Mouse (Mus musculus) limb, embryonic 13.5 days (tissue): ENCODE data around the gene Fcer1g. TPM values are rescaled to one million over a fixed set of nuclear protein-coding genes. Genes with fewer than 3 reads are reported as not detected.

Source experiments
- ATAC-seq: fragments of 200-750 bp; cut with Nextera tagmentation; 2 replicates; pipeline ENCODE4 v1.8.0; 2017; ENCODE audit warnings: low read depth, moderate number of reproducible peaks, moderate TSS enrichment; ENCODE audit not compliant: low FRiP score
- H3K27ac ChIP-seq: fragments of 300-500 bp; sonication (generic); 2 replicates; pipeline ENCODE4 v1.5.1; 2015; ENCODE audit warnings: inconsistent platforms, mild to moderate bottlenecking, moderate library complexity
- H3K27me3 ChIP-seq: fragments of 300-500 bp; sonication (generic); 2 replicates; pipeline ENCODE4 v1.6.1; 2015; ENCODE audit warnings: mild to moderate bottlenecking, inconsistent platforms
- H3K36me3 ChIP-seq: fragments of 300-500 bp; sonication (generic); 2 replicates; pipeline ENCODE4 v1.6.1; 2015; ENCODE audit warnings: inconsistent platforms, mild to moderate bottlenecking, moderate library complexity
- H3K4me1 ChIP-seq: fragments of 300-500 bp; sonication (generic); 2 replicates; pipeline ENCODE4 v1.6.1; 2015; ENCODE audit warnings: inconsistent platforms
- H3K4me2 ChIP-seq: fragments of 300-500 bp; sonication (generic); replicated peaks from 2 replicates; pipeline ENCODE4 v1.6.1; 2015; ENCODE audit warnings: inconsistent platforms, mild to moderate bottlenecking, moderate library complexity
- H3K4me3 ChIP-seq: fragments of 300-500 bp; sonication (generic); 2 replicates; pipeline ENCODE4 v1.5.1; 2015; ENCODE audit warnings: moderate library complexity, mild to moderate bottlenecking, inconsistent platforms
- H3K9ac ChIP-seq: fragments of 300-500 bp; sonication (generic); 2 replicates; pipeline ENCODE4 v1.6.1; 2015; ENCODE audit warnings: mild to moderate bottlenecking, inconsistent platforms
- H3K9me3 ChIP-seq: fragments of 300-500 bp; sonication (generic); 2 replicates; pipeline ENCODE4 v1.6.1; 2016; ENCODE audit warnings: inconsistent platforms
- WGBS: fragments of 180-500 bp; shearing (Covaris S2); methylation state at CpG from one replicate; pipeline ENCODE4 v1.1.7; 2015; 5-methylcytosine and 5-hydroxymethylcytosine counted together
- polyA plus RNA-seq: library from polyadenylated mRNA; unstranded; fragments of >200 nt; fragmentation: Nextera tagmentation; extraction: Ambion mirVana; gene quantifications from 2 replicates; pipeline ENCODE4 v1.2.1, GENCODE M21; 2015

Gene Fcer1g
- polyA plus RNA-seq, 1 experiment from 2014 or later = 39.1 TPM

DNA sequence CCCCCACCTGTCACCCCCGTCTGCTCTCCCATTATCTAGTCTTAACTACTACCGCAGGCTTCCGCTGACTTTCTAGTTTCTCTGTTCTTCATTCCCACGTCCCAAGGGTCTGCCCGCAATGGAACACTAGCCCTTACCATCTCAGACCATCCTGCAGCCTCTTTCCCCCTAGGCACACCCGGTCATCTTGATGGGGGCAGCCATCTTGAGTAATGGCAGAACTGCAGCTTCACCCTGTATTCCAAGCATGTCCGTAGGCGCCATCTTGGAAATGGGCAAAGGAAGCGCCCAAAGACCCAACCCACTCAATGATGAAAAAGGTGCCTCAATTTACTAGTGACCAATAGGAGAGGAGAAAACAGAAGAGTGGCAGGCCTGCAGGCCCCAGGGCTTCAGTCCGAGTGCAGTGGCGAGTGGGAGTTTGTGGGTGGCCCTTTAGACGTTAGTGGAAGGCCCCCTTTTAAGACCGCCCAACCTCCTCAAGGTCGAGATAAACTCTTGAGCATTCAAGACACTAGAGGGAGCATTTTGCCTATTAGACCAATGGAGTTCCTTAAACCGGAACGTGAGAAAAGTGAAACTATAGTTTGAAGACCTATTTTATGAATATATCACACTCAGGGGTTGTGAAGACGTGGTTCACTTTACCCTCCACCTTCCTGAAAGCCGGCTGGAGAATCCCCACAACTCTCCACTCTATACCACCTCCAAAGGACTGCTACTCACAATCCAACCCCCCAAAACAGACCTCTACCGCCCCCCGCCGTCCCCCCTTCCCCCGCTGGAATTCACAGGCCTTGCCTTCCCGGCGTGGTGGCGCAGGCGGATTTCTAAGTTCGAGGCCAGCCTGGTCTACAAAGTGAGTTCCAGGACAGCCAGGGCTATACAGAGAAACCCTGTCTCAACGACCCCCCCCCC lies 11.7 kb downstream of the Fcer1g start, which contains the start of gene Tomm40l:
Gene Tomm40l, minus strand, starts transcription at position 277 of the 918 bp plus-strand sequence.
- WGBS = 3% methylated on average over 28 of the region's 28 CpGs
- H3K27ac ChIP-seq = peak within 1 kb of the TSS; percentile 89

DNA sequence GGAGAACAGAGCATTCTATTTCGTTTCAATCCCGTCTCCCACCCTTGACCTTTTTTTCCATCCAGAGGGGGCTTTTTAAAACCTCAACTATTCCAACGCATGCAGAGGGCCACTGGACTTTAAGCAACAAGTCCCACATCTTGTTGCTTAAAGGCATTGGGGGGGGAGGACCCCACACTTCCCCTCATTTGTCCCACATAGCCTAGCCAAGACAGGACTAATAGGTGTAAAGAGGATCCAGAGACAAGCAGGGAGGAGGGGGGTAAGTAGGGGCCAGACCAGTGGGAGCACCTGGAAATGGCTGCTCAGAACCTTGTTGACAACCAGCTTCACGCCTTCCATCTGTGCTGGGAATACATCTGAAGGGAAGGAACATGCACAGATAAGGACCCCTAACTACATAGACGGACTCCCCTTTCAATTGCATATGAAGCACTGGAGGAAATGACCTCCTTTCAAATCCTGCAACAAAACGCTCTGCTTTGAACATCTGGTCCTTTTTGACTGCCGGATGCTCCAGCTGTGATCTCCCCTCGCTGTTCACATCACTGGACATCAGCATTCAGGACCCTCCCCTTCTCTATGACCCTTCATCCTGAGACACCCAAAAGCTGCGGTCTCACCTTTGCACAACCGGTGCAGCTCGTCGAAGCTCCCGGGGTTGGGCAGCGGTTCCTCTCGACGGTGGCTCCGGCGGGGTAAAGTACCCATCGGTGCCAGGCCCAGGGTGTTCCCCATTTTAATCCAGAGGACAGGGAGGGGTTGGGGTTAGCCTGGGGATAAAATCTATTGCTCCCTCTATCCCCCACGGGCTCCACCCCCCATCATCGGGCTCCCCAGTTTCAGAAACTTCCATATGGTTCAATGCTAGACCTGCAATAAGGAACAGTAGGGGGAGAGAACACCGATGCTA lies 12.6 kb downstream of the Fcer1g start:
- Histone ChIP-seq H3K36me3 (peaks cover 25% of the 10 kb centered on the region), H3K4me1 (peaks cover 11% of the 10 kb centered on the region), H3K4me3 (peak overlapping the region; percentile 66), H3K9ac (peak overlapping the region; percentile 67), H3K4me2 (peak overlapping the region; percentile 84), H3K27ac (0 out of 2 replicates have a peak overlapping the region, but pooled peaks have one; percentile 10), H3K27me3 (no peaks in the 10 kb centered on the region), H3K9me3 (no peaks in the 10 kb centered on the region)
- ATAC-seq = no peak
- WGBS = 7% methylated on average over 22 of the region's 22 CpGs

More for the DNA sequence above, 11.7 kb downstream of the Fcer1g start, which contains the start of gene Tomm40l:
- Histone ChIP-seq H3K9ac (peak within 1 kb of the TSS; percentile 67), H3K4me2 (peak within 1 kb of the TSS; percentile 84), H3K4me1 (peaks cover 11% of the 10 kb centered on the region), H3K27me3 (no peaks in the 10 kb centered on the region), H3K4me3 (peak within 1 kb of the TSS; percentile 66), H3K36me3 (peaks cover 24% of the 10 kb centered on the region), H3K9me3 (no peaks in the 10 kb centered on the region)
- peak; percentile 99 for ATAC-seq

DNA sequence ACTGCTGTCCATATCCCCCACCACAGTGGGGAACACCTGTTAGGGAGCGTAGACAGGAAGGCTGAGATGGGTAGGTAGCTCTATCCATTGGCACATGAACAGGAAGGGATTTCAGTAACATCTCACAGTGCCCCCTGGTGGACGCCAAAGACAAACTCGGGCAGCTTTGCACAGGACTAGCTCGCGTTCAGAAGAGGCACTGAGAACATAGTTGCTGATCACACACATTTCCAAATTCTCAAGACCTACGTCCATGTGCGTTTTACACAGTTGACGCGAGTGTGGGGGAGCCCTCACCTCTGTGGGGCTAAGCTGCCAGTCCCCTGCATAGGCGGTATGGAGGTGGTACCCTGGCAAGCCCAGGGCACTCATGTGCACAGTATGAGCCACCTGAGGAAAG lies 13.3 kb downstream of the Fcer1g start:
- WGBS = 8% methylated on average over 10 of the region's 10 CpGs
- Histone ChIP-seq H3K4me3 (peak overlapping the region; percentile 66), H3K9ac (0 out of 2 replicates have a peak overlapping the region, but pooled peaks have one; percentile 31), H3K4me1 (peaks cover 11% of the 10 kb centered on the region), H3K36me3 (peaks cover 25% of the 10 kb centered on the region), H3K9me3 (no peaks in the 10 kb centered on the region), H3K27ac (no peak overlapping the region), H3K4me2 (peak overlapping the region; percentile 84), H3K27me3 (no peaks in the 10 kb centered on the region)
- no peak for ATAC-seq

DNA sequence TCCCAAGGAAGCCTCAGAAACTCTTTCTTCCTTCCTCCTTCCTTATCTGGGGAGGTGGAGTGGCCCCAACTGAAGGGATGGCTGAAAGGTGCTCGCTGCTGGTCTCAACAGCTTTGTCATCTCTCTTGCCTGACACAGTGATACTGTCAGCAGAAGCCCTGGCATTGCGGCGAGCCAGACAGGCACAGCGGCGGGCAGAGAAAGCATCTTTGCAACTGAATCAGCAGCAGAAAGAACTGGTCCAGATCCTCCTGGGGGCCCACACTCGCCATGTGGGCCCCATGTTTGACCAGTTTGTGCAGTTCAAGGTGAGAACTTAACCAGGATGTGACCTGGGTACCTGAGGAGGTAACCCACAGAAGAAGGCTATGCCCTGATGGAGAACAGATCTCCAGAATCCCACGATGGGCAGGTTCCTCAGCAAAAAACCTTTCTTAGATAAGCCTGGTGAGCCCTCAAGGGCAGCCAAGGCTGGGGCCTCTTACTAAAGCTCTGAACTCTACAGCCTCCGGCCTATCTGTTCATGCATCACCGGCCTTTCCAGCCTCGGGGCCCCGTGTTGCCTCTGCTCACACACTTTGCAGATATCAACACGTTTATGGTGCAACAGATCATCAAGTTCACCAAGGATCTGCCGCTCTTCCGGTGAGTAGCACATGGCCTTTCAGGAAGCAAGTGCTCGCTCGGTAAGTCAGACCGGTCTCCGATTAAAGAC lies 17.8 kb downstream of the Fcer1g start:
- no peak overlapping the region for H3K4me3 ChIP-seq
- H3K36me3 ChIP-seq = peaks cover 25% of the 10 kb centered on the region
- H3K27me3 ChIP-seq = no peaks in the 10 kb centered on the region
- ATAC-seq = no peak
- no peak overlapping the region for H3K4me2 ChIP-seq
- no peak overlapping the region for H3K27ac ChIP-seq
- H3K9me3 ChIP-seq = no peaks in the 10 kb centered on the region
- H3K9ac ChIP-seq = no peak overlapping the region
- H3K4me1 ChIP-seq = peaks cover 6% of the 10 kb centered on the region
- 90% methylated on average over 18 of the region's 18 CpGs for WGBS

DNA sequence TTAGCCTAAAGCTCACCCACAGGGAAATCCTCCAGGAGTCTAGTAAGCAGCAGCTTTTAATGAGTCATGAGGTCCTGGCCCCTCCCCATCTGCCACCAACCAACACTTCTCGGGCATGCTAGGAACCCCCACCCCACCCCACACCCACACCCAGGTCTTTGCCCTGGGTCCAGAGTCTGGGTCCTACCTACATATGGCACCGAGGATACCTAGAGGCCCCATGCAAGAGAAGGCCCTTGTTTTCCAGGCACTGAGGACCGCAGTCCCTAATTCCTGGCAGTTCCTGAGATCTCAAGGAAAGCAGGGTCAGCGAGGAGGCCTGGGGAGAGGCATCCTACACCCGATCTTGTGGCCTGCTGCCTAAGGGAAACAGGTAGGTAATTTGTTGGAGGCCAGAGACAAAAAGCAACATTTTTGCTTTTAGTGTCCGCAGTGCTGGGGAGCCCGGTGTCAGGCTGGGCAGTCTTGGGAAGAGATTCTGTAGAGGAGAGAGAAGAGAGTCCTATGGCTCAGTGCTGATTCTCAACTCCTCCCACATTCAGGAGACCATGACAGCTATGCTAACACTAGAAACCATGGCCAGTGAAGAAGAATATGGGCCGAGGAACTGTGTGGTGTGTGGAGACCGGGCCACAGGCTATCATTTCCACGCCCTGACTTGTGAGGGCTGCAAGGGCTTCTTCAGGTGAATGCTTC lies 20.2 kb downstream of the Fcer1g start, which contains the start of gene Nr1i3:
Gene Nr1i3, plus strand, starts transcription at position 170 of the 696 bp plus-strand sequence.
- 69% methylated on average over 10 of the region's 10 CpGs for WGBS
- no peaks in the 10 kb centered on the region for H3K27me3 ChIP-seq
- no peak for ATAC-seq

DNA sequence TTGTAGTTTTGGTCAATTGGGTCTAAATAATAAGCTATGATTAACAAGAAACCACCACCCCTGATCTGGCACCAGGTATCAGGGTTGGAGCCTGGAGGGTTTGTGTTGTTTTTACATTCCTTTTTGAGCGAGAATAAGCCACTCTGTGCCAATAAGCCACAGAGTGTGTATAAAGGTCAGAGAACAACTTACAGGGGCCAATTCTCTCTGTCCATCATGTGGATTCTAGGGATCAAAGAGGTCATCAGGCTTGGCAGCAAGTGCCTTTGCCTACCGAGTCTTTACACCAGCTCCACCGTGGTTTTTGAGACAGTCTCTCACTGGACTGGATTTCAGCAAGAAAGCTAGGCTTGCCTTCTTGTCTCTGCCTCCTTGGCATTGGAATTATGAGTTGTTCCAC lies 21.3 kb downstream of the Fcer1g start:
- H3K9me3 ChIP-seq = no peaks in the 10 kb centered on the region
- peaks cover 4% of the 10 kb centered on the region for H3K36me3 ChIP-seq
- no peak overlapping the region for H3K4me3 ChIP-seq
- no peak overlapping the region for H3K9ac ChIP-seq
- no peak overlapping the region for H3K4me2 ChIP-seq
- H3K27me3 ChIP-seq = no peaks in the 10 kb centered on the region
- H3K4me1 ChIP-seq = no peaks in the 10 kb centered on the region
- WGBS = 58% methylated on average over 3 of the region's 3 CpGs
- H3K27ac ChIP-seq = no peak overlapping the region
- no peak for ATAC-seq

More for the DNA sequence above, 20.2 kb downstream of the Fcer1g start, which contains the start of gene Nr1i3:
- Histone ChIP-seq H3K9me3 (no peaks in the 10 kb centered on the region), H3K4me3 (no peak within 1 kb of the TSS), H3K4me2 (no peak within 1 kb of the TSS), H3K9ac (no peak within 1 kb of the TSS), H3K4me1 (no peaks in the 10 kb centered on the region), H3K27ac (no peak within 1 kb of the TSS), H3K36me3 (peaks cover 11% of the 10 kb centered on the region)

DNA sequence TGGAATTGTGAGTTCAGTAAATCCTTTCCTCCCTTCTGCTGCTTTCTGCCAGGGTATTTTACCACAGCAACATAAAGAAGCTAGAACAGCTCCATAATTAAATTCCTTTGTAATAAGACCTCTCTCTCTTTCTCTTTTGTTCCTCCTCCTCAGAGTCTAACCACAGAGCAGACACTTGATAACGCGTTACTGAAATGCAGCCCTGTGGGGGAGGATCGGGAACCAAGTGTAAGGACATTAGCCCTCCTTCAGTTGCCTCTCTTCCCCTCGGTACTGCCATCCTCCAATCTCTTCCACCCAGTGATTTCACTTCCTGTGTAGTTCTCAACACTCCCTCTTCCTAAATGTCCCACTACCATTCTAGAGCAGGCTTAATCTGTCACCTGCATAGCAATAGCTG lies 24.8 kb downstream of the Fcer1g start:
- Histone ChIP-seq H3K9me3 (no peaks in the 10 kb centered on the region), H3K36me3 (no peaks in the 10 kb centered on the region), H3K27ac (no peak overlapping the region), H3K27me3 (peaks cover 6% of the 10 kb centered on the region; the same call in 1 of the 2 replicates), H3K9ac (no peak overlapping the region), H3K4me2 (no peak overlapping the region), H3K4me1 (no peaks in the 10 kb centered on the region), H3K4me3 (no peak overlapping the region)
- WGBS = 29% methylated on average over 4 of the region's 4 CpGs
- no peak for ATAC-seq

DNA sequence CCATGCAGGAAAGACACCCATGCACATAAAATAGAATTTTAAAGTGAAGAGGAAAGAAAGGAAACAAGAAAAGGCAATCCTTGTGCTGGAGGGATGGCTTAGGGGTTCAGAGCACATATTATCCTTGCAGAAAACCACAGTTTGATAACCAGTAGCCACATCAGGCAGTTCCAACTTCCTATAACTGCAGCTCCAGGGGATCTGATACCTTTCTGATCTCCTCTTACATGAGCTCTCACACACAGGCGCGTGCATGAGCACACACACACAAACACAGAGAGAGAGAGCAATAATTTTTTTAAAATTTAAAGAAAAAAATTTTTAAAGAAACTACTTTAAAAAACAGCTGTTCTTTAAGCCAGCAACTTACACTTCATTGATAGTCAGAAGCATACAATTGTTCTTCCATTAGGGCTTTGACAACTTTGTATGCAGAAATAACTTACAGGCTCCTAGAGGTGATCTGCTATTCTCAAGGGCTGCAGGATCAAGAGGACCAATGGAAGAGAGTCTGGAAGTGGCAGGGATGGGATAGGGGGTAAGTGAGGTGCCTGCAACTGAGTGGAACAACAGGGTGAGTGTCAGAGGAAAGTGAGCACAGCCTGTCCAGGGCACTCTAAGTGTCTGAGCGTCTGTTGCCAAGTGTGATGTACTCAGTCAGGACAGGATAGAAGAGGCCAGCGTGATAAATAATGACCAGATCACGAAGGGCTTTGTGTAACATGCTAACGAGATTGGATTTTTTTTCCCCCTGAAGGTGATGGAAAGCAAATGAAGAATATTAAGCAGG lies 28.3 kb downstream of the Fcer1g start:
- no peak overlapping the region for H3K27ac ChIP-seq

DNA sequence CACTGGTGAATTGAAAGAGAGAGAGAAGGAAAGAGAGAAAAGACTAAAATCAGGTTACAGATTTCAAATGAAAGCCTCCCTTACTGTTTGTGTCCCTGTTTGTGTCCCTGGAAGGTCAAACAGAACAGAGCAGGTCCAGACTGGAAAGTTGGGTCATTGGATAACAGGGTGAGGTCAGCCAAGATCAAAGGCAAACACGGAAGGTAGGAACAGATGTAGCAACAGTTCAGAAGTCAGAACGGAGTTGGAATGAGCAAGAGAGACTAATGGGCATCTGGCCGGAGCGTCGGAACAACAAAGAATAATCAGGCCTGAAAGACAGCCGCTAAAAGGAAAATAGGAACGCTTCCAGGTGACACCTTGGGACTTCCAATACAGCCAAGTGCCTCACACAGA lies 29.9 kb downstream of the Fcer1g start:
- Histone ChIP-seq H3K9ac (no peak overlapping the region), H3K4me1 (no peaks in the 10 kb centered on the region), H3K36me3 (no peaks in the 10 kb centered on the region), H3K27me3 (peaks cover 6% of the 10 kb centered on the region; the same call in 1 of the 2 replicates), H3K27ac (no peak overlapping the region), H3K4me2 (no peak overlapping the region), H3K9me3 (no peaks in the 10 kb centered on the region), H3K4me3 (no peak overlapping the region)
- 24% methylated on average over 7 of the region's 7 CpGs for WGBS
- no peak for ATAC-seq

More for the DNA sequence above, 28.3 kb downstream of the Fcer1g start:
- Histone ChIP-seq H3K36me3 (no peaks in the 10 kb centered on the region), H3K9me3 (no peaks in the 10 kb centered on the region), H3K4me1 (no peaks in the 10 kb centered on the region), H3K27me3 (peaks cover 6% of the 10 kb centered on the region; the same call in 1 of the 2 replicates), H3K4me3 (no peak overlapping the region), H3K9ac (no peak overlapping the region), H3K4me2 (no peak overlapping the region)
- 73% methylated on average over 6 of the region's 6 CpGs for WGBS
- ATAC-seq = no peak

DNA sequence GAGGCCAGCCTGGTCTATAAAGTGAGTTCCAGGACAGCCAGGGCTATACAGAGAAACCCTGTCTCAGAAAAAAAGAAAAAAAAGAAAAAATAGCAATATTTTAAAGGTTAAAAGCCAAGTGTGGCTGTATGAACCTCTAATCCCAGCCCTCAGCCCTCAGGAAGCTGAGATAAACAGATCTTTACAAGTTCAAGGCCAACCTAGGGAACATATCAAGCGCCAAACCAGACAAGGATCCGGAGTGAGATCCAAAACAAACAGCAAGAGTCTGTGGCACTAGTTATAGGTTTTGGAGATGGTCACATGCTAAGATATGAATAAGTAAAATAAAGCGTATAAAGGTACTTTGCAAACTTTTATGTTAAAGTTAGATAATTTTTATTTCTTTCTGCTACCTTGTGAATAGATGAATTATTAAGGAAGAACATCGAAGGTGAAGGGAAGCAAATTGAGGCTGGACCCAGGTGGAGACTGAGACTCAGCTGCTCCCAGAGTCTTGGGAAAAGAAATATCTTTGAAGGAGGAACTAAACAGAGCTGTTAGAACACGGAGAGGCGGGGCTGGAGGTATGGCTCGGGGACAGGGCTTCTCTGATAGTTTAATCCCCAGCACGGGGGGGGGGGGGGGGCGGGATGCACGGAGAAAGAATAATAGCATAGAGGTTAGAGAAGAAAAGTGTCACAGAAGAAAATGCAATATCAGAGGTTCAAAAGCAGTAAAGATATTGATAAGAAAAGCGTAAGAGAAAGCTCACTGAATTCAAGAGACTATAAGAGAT lies 30.5 kb downstream of the Fcer1g start:
- no peak overlapping the region for H3K27ac ChIP-seq
- no peak overlapping the region for H3K4me2 ChIP-seq
- WGBS = 62% methylated on average over 10 of the region's 11 CpGs
- no peaks in the 10 kb centered on the region for H3K4me1 ChIP-seq
- H3K4me3 ChIP-seq = no peak overlapping the region
- peaks cover 6% of the 10 kb centered on the region; the same call in 1 of the 2 replicates for H3K27me3 ChIP-seq
- no peaks in the 10 kb centered on the region for H3K36me3 ChIP-seq
- no peaks in the 10 kb centered on the region for H3K9me3 ChIP-seq
- no peak for ATAC-seq
- H3K9ac ChIP-seq = no peak overlapping the region
